Mouse (Mus musculus): Measurements from ENCODE around the gene Ndufaf1.
A peak's percentile ranks its signal among the peaks of the same experiment; 100 is the strongest.
"Not testable (repeated sequence)": the region's sequence is repeated elsewhere in the genome, so short reads cannot be mapped to it uniquely, and the experiment has no call there.

Ndufaf1 gene

GRCm38 (mm10) chr2:119662220-119663182 is at the start of gene Ndufaf1:
Gene Ndufaf1 (minus strand): TSS chr2:119662827.
- DNase-seq, result peak; percentile 86

DNA sequence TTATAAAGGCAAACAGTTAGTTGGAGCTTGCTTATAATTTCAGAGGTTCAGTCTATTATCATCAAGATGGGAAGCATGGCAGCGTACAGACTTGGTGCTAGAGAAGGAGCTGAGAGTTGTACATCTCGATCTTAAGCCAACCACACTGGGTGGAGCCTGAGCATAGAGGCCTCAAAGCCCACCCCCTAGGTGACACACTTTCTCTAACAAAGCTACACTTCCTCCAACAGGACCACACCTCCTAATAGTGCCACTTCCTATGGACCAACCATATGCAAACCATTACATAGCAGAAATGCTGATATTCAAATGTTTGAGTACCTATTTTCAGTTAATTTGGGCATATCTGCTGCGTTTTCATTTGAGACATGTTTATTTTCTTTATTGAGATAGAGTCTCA is 47.4 kb upstream of the Ndufaf1 start:
- no peak for DNase-seq

DNA sequence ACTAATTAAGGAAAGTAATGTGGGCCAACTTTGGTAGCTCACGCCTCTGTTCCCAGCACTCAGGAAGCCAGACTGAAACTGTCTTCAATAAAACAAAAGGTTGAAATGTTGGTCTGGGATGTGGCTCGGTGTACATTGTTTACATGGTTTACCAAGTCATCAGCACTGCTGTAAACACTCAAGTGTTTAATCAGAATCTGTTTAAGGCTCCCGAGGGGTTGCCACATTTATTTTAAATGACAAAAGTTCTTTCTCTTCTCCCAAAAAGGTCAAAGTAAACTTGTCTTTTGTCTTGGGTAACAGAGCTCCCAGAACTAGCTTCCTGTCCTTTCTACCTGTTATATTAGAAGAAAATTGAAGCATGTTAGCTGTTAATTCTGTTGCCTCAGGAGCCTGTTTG is 45.0 kb upstream of the Ndufaf1 start:
- no peak for DNase-seq

DNA sequence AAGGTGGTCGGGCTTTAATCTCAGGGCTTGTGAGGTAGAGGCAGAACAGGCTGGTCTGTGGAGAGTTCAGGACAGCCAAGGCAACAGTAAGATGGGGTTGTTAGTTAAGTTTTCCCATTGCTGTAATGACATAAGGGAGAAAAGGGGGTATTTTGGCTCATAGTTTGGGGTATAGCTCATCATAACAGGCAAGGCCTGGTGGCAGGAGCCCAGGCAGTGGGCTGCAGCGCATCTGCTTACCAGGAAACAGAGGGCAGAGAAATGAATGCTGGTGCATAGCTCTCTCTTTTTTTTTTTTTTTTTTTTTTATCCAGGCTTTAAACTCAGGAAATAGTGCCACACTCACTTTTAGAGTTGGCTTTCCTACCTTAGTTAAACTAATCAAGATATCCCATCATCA is 40.5 kb upstream of the Ndufaf1 start:
- DNase-seq, result no peak

- no peak for DNase-seq
These were observed 37.3 kb upstream of the Ndufaf1 start for GRCm38 (mm10) chr2:119699962-119700361.

DNA sequence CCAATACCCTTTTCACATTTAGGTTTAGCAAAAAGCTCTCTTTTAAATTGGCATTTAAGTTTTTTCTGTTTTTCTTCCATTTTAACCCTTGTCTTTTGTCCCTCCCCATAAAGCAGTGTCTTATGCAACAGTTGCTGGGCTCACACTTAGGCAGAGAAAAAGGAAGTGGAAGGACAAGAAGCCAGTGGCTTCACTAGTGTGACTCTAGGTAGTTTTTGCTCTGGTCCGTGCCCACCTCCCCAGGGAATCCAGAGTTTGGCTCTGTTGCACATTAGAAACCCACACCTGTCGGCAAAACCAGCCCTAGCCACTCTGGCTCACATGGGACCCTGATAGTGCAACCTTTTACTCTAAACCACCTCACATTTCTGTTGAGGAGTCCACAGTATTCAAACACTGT is 35.8 kb upstream of the Ndufaf1 start:
- DNase-seq, result no peak

DNA sequence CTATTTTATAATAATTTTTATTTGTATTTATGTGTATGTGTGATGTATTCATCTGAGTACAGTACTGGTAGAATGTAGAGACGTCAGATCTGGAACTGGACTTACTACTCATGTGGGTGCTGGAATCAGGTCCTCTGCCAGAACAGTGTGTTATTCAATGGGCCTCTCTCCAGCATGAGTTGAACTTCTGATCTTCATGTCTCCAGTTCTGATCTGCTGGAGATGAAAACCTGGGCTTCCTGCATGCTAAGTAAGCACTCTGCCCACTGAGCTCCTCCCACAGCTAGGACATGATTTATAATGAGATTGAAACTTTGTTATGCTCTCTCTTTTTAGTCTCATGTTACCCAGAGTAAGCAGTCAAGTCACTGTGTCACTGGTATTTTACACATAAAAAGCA is 33.5 kb upstream of the Ndufaf1 start:
- no peak for DNase-seq

DNA sequence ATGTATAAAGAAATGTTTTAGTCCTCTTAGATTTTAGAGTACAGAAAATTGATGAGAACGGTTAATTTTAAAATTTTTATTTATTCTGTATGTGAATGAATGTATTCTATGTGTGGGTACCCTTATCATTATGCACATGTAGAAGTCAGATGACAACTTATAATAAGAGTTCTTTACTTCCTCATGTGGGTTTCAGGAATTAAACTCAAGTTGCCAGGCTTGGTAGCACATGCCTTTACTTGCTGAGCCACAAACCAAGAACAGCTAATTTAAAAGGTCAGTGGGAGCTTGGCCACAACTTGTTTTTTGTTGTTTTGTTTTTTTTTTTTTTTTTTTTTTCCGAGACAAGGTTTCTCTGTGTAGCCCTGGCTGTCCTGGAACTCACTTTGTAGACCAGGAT is 32.2 kb upstream of the Ndufaf1 start:
- no peak for DNase-seq

GRCm38 (mm10) chr2:119692003-119692701 is 29.5 kb upstream of the Ndufaf1 start:
- no peak for DNase-seq

GRCm38 (mm10) chr2:119683706-119684105 is 21.1 kb upstream of the Ndufaf1 start:
- no peak for DNase-seq

DNA sequence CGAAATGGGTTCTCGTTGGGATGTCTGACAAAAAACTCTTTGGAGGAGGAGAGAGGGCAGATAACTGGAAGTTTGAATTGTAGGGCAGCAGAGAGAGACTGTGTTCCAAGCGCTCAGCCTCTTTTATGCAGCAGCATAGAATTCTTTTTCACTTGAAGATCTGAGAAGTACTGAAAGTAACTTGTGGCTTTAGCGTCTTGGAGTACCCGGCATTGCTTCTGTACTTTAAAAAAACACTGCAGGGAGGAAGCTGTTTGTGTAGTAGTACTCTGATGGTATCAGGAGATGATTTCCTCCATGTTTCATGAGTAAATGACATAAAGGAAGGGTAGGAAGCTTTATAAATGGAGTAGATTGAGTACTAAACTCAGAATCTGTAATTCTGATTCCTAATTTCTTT is 13.2 kb upstream of the Ndufaf1 start:
- no peak for DNase-seq

- no peak for DNase-seq
These were observed 12.7 kb upstream of the Ndufaf1 start for GRCm38 (mm10) chr2:119675215-119675784.

DNA sequence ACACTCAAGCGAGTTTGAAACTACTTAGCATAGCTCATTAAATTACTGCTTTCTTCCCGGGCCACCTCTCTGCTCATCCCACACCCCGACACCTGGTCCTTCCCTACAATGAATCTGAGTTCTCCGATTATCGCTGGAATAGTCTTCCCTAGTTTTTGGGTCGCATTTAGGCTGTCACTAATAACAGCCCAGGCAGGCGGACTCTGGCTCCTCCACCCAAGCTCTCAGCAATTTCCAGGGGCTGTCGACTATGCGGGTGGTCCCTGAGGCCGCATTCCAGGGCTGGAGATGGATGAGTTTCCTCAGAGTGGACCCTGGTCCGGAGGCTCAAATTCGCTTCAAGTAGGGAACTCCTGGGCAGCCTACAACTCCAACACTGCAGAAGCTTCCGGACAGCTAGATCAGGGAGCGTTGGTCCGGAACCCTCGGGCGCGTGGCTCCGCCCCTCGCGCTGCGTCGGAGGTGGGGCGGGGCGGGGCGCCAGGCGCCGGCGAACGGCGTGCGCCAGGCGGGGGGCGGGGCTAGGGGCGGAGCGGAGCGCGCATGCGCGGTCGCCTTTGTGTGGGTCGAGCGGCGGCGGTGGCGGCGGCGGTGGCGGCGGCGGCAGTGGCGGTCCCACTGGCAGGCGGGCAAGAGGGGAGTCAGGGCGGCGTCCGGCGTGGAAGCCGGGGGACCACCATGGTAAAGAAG is 12.0 kb upstream of the Ndufaf1 start, which contains the start of gene Rtf1:
Rtf1 (plus strand) TSS at position 544 of the 690 bp plus-strand sequence.
- DNase-seq, result peak; percentile 94

GRCm38 (mm10) chr2:119669010-119669409 is 6.4 kb upstream of the Ndufaf1 start:
- DNase-seq, result no peak

DNA sequence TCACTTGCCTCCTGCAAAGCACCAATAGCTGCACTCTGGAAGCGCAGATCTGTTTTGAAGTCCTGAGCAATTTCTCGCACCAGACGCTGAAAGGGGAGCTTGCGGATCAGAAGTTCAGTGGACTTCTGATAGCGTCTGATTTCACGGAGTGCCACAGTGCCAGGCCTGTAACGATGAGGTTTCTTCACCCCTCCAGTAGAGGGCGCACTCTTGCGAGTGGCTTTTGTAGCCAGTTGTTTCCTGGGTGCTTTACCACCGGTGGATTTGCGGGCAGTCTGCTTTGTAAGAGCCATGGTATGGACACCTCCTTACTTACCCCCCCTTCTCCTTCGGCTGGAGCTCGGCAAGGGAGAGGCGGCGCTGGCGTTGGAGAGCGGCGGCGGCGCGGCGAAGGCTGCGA is 3.1 kb upstream of the Ndufaf1 start:
- not testable (repeated sequence) for DNase-seq

- DNase-seq, result no peak
These were observed 18.4 kb downstream of the Ndufaf1 start for GRCm38 (mm10) chr2:119644254-119644653.

DNA sequence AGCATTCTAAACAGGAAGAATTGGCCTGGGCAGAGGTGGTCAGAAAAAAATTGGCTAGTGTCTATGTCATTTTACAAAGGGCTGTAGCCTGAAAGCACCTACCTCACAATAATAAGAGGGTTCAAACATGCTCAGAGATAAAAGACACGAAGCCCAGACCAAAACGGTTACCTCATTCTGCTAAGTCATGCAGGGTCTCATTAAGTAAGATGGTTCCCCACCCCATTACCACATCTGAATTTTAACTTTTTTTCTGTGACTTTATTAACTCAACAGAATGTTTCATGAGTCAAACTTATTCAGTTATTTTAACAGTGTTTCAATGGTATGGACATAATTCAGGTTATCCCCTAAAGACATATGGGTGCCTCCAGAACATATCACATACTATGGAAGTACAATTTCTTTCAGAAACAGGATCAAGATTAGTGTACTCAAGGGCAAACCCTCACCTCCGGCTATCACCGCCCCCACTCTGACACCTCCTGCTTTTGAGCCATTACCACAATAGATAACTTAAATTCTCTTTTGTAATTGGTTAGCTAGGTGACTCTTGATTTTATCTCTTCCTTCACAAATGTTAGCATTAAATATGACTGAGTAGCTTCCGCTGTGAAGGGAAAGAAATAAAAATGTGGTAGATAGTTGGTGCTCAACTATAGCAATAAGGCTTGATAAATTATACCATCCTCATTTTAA is 21.3 kb downstream of the Ndufaf1 start:
- no peak for DNase-seq

DNA sequence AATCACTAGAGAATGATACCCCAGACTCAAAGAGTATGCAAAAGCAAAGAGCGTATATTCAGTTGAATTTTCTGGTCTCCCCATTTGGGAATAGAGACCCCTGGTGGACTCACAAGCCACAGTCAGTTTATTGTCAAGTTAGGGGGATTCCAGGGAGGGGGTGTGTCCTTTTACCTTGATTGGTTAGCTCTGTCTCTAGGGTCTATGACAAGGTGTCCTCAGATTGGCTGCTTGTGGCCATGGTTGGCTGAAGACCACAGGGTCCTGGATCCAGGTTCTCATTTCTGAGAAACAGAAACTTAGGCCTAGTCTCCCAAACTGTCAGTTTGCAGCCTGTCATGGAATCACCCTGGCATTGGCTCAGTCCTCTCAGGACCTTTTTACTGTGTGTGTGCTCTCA is 25.8 kb downstream of the Ndufaf1 start:
- DNase-seq, result no peak

- DNase-seq, result no peak
These were observed 41.3 kb downstream of the Ndufaf1 start for GRCm38 (mm10) chr2:119621302-119621701.

DNA sequence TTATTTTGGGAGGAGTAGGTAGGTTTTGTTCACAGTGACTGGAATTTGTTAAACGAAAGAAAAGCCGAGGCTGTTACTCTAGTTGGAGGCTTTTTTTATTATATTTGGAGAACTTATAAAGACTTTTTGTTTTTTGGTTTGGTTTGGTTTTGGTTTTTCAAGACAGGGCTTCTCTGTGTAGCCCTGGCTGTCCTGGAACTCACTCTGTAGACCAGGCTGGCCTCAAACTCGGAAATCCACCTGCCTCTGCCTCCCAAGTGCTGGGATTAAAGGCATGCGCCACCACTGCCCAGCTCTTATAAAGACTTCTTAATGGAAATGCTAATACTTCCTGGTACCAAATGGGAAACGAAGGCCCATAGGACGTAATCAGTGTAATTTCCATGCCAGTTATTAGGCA is 43.6 kb downstream of the Ndufaf1 start:
- not testable (repeated sequence) for DNase-seq

DNA sequence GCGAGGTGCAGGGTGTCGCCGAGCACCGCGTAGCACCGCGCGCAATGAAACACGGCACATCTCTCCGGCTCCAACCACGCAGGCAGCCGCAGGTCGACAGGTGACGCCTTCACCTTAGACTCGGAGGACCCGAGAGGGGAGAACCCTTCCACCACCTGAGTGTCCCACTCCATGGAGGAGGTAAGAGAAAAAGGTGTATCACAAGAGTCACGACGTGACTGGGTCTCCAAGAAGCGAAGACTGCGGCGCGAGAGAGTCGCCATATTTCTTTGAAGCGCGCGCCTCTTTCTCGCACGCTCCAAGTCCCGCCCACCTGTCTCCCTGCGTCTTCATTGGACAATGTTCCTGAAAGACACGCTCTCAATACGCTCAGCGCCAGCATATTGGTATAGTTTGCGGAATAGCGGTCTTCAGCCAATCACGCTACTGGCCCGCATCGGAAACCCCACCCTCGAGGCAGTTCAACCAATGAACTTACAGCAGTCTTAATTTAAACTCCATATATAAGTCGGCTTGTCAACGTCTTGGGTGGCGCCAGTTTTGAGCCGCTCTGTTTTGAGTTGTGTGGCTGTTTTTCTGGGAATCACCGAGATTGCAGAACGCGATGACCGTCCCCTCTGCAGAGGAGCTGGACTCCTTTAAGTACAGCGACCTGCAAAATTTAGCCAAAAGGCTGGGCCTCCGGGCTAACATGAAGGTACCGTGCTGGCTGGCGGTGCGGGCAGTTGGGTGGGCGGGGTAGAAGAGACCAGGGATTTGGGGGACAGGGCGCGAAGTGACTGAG is 44.2 kb downstream of the Ndufaf1 start, which contains the start of the genes Nusap1 and Oip5:
Nusap1 (plus strand) TSS at position 100 of the 784 bp plus-strand sequence.
Oip5 (minus strand) TSS at position 271 of the 784 bp plus-strand sequence.
- DNase-seq, result peak; percentile 95

All from right cerebral cortex, adult 18-20 months (tissue).